Mouse (Mus musculus): Measurements from ENCODE around the gene Lrrc45. TPM values are rescaled to one million over a fixed set of nuclear protein-coding genes. Genes with fewer than 3 reads are reported as not detected.
A peak's percentile ranks its signal among the peaks of the same experiment; 100 is the strongest.

Lrrc45 gene
- polyA plus RNA-seq, 1 experiment from 2014 or later = 64.5 TPM

GRCm38 (mm10) chr11:120684660-120685059, 29.1 kb upstream of the Lrrc45 start:
- H3K9me3 ChIP-seq (replicated peaks) = no peaks in the 10 kb centered on the region
- 90% methylated on average over 2 of the region's 2 CpGs for WGBS
- no peak for ATAC-seq
- H3K27ac ChIP-seq = no peak overlapping the region
- H3K4me1 ChIP-seq = no peaks in the 10 kb centered on the region
- no peak overlapping the region for H3K4me3 ChIP-seq
- no peak overlapping the region for H3K4me2 ChIP-seq
- H3K9ac ChIP-seq = no peak overlapping the region
- no peaks in the 10 kb centered on the region for H3K27me3 ChIP-seq
- peaks cover 68% of the 10 kb centered on the region for H3K36me3 ChIP-seq (ENCODE audit: poor library complexity, severe bottlenecking)

GRCm38 (mm10) chr11:120686650-120687272, 27.0 kb upstream of the Lrrc45 start:
- H3K36me3 ChIP-seq (ENCODE audit: poor library complexity, severe bottlenecking) = peaks cover 59% of the 10 kb centered on the region
- no peak for ATAC-seq
- H3K27me3 ChIP-seq = no peaks in the 10 kb centered on the region
- WGBS = 86% methylated on average over 20 of the region's 20 CpGs
- no peaks in the 10 kb centered on the region for H3K4me1 ChIP-seq
- H3K9ac ChIP-seq = no peak overlapping the region
- no peak overlapping the region for H3K4me3 ChIP-seq
- no peak overlapping the region for H3K4me2 ChIP-seq
- no peaks in the 10 kb centered on the region for H3K9me3 ChIP-seq (replicated peaks)
- H3K27ac ChIP-seq = no peak overlapping the region

- no peak overlapping the region for H3K27ac ChIP-seq
- H3K27me3 ChIP-seq = no peaks in the 10 kb centered on the region
- no peak for ATAC-seq
- no peaks in the 10 kb centered on the region for H3K9me3 ChIP-seq (replicated peaks)
- no peak overlapping the region for H3K9ac ChIP-seq
- H3K4me3 ChIP-seq = no peak overlapping the region
- WGBS = 89% methylated on average over 3 of the region's 3 CpGs
- no peak overlapping the region for H3K4me2 ChIP-seq
- H3K4me1 ChIP-seq = no peaks in the 10 kb centered on the region
- H3K36me3 ChIP-seq (ENCODE audit: poor library complexity, severe bottlenecking) = peaks cover 67% of the 10 kb centered on the region
Measured at GRCm38 (mm10) chr11:120689365-120689764, 24.4 kb upstream of the Lrrc45 start.

- Histone ChIP-seq H3K36me3 (ENCODE audit: poor library complexity, severe bottlenecking) (peaks cover 77% of the 10 kb centered on the region), H3K27ac (no peak overlapping the region)
- no peak for ATAC-seq
Measured at GRCm38 (mm10) chr11:120692471-120693011, 21.2 kb upstream of the Lrrc45 start.

GRCm38 (mm10) chr11:120693461-120693860, 20.3 kb upstream of the Lrrc45 start:
- Histone ChIP-seq H3K4me1 (peaks cover 13% of the 10 kb centered on the region), H3K4me3 (no peak overlapping the region), H3K27ac (no peak overlapping the region), H3K27me3 (no peaks in the 10 kb centered on the region), H3K9ac (no peak overlapping the region), H3K9me3 (replicated peaks) (0 out of 2 replicates have a peak, but pooled peaks cover 3% of the 10 kb centered on the region), H3K4me2 (no peak overlapping the region), H3K36me3 (ENCODE audit: poor library complexity, severe bottlenecking) (peaks cover 77% of the 10 kb centered on the region)
- no peak for ATAC-seq
- 76% methylated on average over 3 of the region's 3 CpGs for WGBS

More at GRCm38 (mm10) chr11:120692471-120693011, 21.2 kb upstream of the Lrrc45 start:
- Histone ChIP-seq H3K4me2 (no peak overlapping the region), H3K9ac (no peak overlapping the region), H3K27me3 (no peaks in the 10 kb centered on the region), H3K4me3 (no peak overlapping the region), H3K4me1 (peaks cover 13% of the 10 kb centered on the region), H3K9me3 (replicated peaks) (0 out of 2 replicates have a peak, but pooled peaks cover 3% of the 10 kb centered on the region)
- 91% methylated on average over 4 of the region's 4 CpGs for WGBS

DNA sequence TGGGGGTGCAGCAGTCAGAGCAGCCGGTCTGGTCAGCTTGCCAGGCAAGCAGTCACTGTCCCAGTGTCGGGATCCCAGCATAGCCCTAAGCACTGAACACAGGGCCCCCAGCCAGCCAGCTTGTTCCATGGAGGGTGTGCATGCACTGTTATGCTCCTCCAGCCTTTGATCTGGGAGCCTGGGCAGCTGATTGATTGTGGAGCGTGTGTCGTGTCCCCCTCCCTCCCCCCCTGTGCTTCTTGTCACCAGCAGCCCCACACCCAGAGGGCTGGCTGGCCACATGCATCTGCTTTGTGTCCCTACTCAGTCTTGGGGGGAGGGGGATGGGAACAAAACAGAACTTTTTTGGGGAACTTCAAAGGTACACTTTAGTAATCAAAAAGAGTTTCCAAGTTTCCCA, 18.5 kb upstream of the Lrrc45 start:
- H3K9ac ChIP-seq = no peak overlapping the region
- peak overlapping the region; percentile 25; the same call in 1 of the 2 replicates for H3K27ac ChIP-seq
- no peaks in the 10 kb centered on the region for H3K27me3 ChIP-seq
- peaks cover 13% of the 10 kb centered on the region for H3K4me1 ChIP-seq
- WGBS = 41% methylated on average over 4 of the region's 4 CpGs
- H3K9me3 ChIP-seq (replicated peaks) = 0 out of 2 replicates have a peak, but pooled peaks cover 3% of the 10 kb centered on the region
- 0 out of 2 replicates have a peak, but pooled peaks have one; percentile 33 for ATAC-seq
- peaks cover 77% of the 10 kb centered on the region for H3K36me3 ChIP-seq (ENCODE audit: poor library complexity, severe bottlenecking)
- H3K4me3 ChIP-seq = no peak overlapping the region
- no peak overlapping the region for H3K4me2 ChIP-seq

DNA sequence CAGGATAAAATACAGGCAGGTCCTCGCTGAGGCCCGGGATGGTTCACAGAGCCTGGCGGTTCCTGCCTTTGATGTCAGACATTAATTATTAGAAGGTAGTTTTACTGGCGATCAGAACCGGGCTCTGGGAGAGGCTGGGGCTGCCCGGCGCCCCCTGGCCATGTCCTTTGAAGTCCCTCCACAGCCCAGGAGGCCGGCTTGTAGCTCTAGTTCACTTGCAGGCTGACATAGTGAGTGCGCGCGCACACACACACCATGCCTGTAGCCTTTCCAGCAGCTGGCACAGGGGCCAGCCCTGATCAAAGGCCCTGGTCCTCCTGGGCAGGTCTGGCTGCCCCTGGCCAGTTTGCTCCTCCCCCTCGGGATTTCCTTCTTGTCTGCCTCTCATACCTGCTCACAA, 18.1 kb upstream of the Lrrc45 start:
- 0 out of 2 replicates have a peak, but pooled peaks cover 3% of the 10 kb centered on the region for H3K9me3 ChIP-seq (replicated peaks)
- H3K27me3 ChIP-seq = no peaks in the 10 kb centered on the region
- no peak overlapping the region for H3K4me3 ChIP-seq
- peaks cover 76% of the 10 kb centered on the region for H3K36me3 ChIP-seq (ENCODE audit: poor library complexity, severe bottlenecking)
- H3K9ac ChIP-seq = no peak overlapping the region; the same call in 1 of the 2 replicates
- peaks cover 13% of the 10 kb centered on the region for H3K4me1 ChIP-seq
- ATAC-seq = no peak
- H3K4me2 ChIP-seq = no peak overlapping the region
- WGBS = 51% methylated on average over 12 of the region's 12 CpGs
- no peak overlapping the region; the same call in 1 of the 2 replicates for H3K27ac ChIP-seq

DNA sequence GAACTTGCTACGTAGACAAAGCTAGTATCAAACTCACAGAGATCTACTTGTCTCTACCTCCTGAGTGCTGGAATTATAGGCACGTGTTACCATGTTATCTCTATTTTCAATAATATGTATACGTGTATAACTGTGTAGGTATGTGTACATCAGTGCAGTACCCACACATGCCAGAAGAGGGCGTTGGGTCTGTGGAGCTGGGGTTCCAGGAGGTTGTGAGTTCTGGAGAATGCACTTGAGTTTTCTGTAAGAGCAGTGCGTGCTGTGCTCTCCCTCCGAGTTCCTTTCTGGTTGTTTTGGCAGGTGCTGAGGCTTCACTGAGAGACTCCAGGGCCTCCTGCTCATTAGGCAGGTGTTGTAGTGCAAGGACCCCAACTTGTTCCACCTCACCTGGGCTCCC, 17.2 kb upstream of the Lrrc45 start:
- no peak overlapping the region for H3K4me3 ChIP-seq
- H3K27me3 ChIP-seq = no peaks in the 10 kb centered on the region
- no peak for ATAC-seq
- 0 out of 2 replicates have a peak, but pooled peaks cover 3% of the 10 kb centered on the region for H3K9me3 ChIP-seq (replicated peaks)
- WGBS = 92% methylated on average over 6 of the region's 6 CpGs
- peaks cover 13% of the 10 kb centered on the region for H3K4me1 ChIP-seq
- no peak overlapping the region for H3K9ac ChIP-seq
- peaks cover 83% of the 10 kb centered on the region for H3K36me3 ChIP-seq (ENCODE audit: poor library complexity, severe bottlenecking)
- no peak overlapping the region for H3K4me2 ChIP-seq
- H3K27ac ChIP-seq = no peak overlapping the region

- Histone ChIP-seq H3K27ac (no peak overlapping the region; the same call in 1 of the 2 replicates), H3K36me3 (ENCODE audit: poor library complexity, severe bottlenecking) (peaks cover 90% of the 10 kb centered on the region), H3K9ac (no peak overlapping the region), H3K4me3 (no peak overlapping the region), H3K9me3 (replicated peaks) (0 out of 2 replicates have a peak, but pooled peaks cover 3% of the 10 kb centered on the region), H3K4me1 (peaks cover 13% of the 10 kb centered on the region), H3K4me2 (no peak overlapping the region), H3K27me3 (no peaks in the 10 kb centered on the region)
- 73% methylated on average over 10 of the region's 10 CpGs for WGBS
- ATAC-seq = no peak
Measured at GRCm38 (mm10) chr11:120697741-120698140, 16.0 kb upstream of the Lrrc45 start.

DNA sequence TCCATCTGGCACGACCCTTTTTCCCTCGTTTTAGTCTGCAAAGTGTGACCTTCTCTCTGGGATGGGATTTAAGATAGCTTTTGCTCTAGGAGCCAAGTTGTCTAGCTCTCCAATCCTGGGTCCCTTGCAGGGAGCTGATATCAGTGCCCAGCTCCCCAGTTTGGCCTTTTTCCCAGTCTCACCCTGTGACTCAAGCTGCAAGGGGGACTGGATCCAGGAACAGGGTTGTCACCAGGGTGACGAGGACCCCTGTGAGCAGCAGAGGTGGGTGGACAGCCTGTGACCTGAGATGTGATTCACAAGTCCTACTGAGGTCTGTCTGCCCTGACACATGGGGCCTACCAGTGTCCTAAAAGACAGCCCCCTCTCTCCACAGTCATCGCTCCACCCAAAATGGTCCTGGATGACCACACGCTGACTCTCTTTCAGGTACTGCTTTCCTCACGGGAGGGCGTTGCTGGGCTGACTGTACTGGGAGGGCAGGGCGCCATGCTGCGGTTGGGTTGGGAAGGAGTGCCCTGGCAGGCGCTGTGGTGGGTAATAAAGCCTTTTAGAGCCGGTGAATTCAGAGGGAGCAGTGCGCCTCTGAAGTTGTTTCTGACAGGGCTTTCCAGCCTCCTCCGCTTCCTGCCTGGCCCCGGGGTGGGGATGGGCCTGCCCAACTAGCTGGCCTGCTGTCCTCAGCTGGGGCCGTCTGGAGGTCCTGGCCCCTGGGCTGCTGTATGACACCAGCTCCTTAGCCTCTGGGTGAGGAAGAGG, 9.8 kb upstream of the Lrrc45 start:
- H3K4me2 ChIP-seq = no peak overlapping the region
- H3K9ac ChIP-seq = peak overlapping the region; percentile 45
- H3K36me3 ChIP-seq (ENCODE audit: poor library complexity, severe bottlenecking) = peaks cover 64% of the 10 kb centered on the region
- WGBS = 42% methylated on average over 15 of the region's 15 CpGs
- H3K27me3 ChIP-seq = no peaks in the 10 kb centered on the region
- peaks cover 35% of the 10 kb centered on the region for H3K4me1 ChIP-seq
- no peak for ATAC-seq
- no peak overlapping the region for H3K4me3 ChIP-seq
- no peaks in the 10 kb centered on the region for H3K9me3 ChIP-seq (replicated peaks)
- peak overlapping the region; percentile 7; the same call in 1 of the 2 replicates for H3K27ac ChIP-seq

- peak overlapping the region; percentile 16; the same call in 1 of the 2 replicates for H3K27ac ChIP-seq
- H3K4me1 ChIP-seq = peaks cover 35% of the 10 kb centered on the region
- 24% methylated on average over 8 of the region's 8 CpGs for WGBS
- no peak overlapping the region for H3K4me2 ChIP-seq
- H3K4me3 ChIP-seq = no peak overlapping the region
- ATAC-seq = no peak
- peaks cover 64% of the 10 kb centered on the region for H3K36me3 ChIP-seq (ENCODE audit: poor library complexity, severe bottlenecking)
- H3K27me3 ChIP-seq = no peaks in the 10 kb centered on the region
- no peaks in the 10 kb centered on the region for H3K9me3 ChIP-seq (replicated peaks)
- peak overlapping the region; percentile 45 for H3K9ac ChIP-seq
Measured at GRCm38 (mm10) chr11:120704486-120705325, 9.0 kb upstream of the Lrrc45 start.

Measured in forebrain, embryonic 13.5 days (tissue).